In genomic region chr11:88582781-88583180, GRCm38 (mm10) we compare ENCODE assay signal across 8 mouse cellular contexts.
DNase-seq lines count a peak whose midpoint lies in the region; ATAC-seq and TF ChIP-seq lines count a peak whose summit lies in the region.

No protein-coding gene starts in this region.

- ATAC-seq in intestine, embryonic 14.5 days (replicated peaks; ENCODE audit: low FRiP score, low TSS enrichment, low read depth) = no peak
- ATAC-seq in neural tube, embryonic 14.5 days (ENCODE audit: low read depth) = peak; percentile 7; the same call in 1 of the 2 replicates

- 0 out of 2 replicates have a peak overlapping the region, but pooled peaks have one; percentile 24 for H3K4me2 ChIP-seq in intestine, embryonic 14.5 days (ENCODE audit: low read length)
- peak overlapping the region; percentile 1; the same call in 1 of the 2 replicates for H3K4me2 ChIP-seq in neural tube, embryonic 14.5 days (ENCODE audit: low read depth, low read length)

- intact Hi-C loops in left cerebral cortex, adult 2 months (cut with DNase I) = no loop called here
- intact Hi-C loops in left cerebral cortex, postnatal 36 days (cut with DNase I) = no loop called here
- intact Hi-C loops in left cerebral cortex, postnatal 10 days (cut with DNase I) = loop anchor here (5.0 kb wide), 1 partner anchor 135 kb away; the partner anchor contains the start of gene Msi2

- no peak overlapping the region for H3K4me3 ChIP-seq in left cerebral cortex, adult 2 months
- H3K4me3 ChIP-seq in embryonic fibroblast, embryonic 13.5 days (ENCODE audit: insufficient read depth, low read length) = no peak overlapping the region
- no peak overlapping the region for H3K4me3 ChIP-seq in intestine, embryonic 14.5 days (ENCODE audit: low read depth, low read length)
- no peak overlapping the region for H3K4me3 ChIP-seq in neural tube, embryonic 14.5 days (ENCODE audit: low read depth, low read length)

- WGBS in intestine, embryonic 14.5 days = 14% methylated on average over 7 of the region's 7 CpGs
- 4% methylated on average over 7 of the region's 7 CpGs for WGBS in neural tube, embryonic 14.5 days

- H3K9me3 ChIP-seq in intestine, embryonic 14.5 days (ENCODE audit: control insufficient read depth, low read length) = no peaks in the 10 kb centered on the region
- H3K9me3 ChIP-seq in neural tube, embryonic 14.5 days (ENCODE audit: control insufficient read depth, low read length) = no peaks in the 10 kb centered on the region

- peak overlapping the region; percentile 76 for H3K27ac ChIP-seq in left cerebral cortex, adult 2 months
- peak overlapping the region; percentile 60 for H3K27ac ChIP-seq in embryonic fibroblast, embryonic 13.5 days (ENCODE audit: insufficient read depth, low read length)
- peak overlapping the region; percentile 74 for H3K27ac ChIP-seq in intestine, embryonic 14.5 days (ENCODE audit: low read depth)
- H3K27ac ChIP-seq in neural tube, embryonic 14.5 days (ENCODE audit: low read depth, low read length) = peak overlapping the region; percentile 78

- no peaks in the 10 kb centered on the region for H3K36me3 ChIP-seq in intestine, embryonic 14.5 days (ENCODE audit: control insufficient read depth, insufficient read depth, low read length)
- H3K36me3 ChIP-seq in neural tube, embryonic 14.5 days (ENCODE audit: control insufficient read depth, insufficient read depth, low read length) = no peaks in the 10 kb centered on the region

- DNase-seq in left cerebral cortex, adult 2 months (ENCODE audit: extremely low spot score in 1 of 2, low spot score in 2 of 2) = no peak
- DNase-seq in left cerebral cortex, postnatal 36 days (ENCODE audit: low spot score in 2 of 2) = no peak
- DNase-seq in intestine, embryonic 14.5 days (ENCODE audit: low spot score) = no peak
- DNase-seq in right cerebral cortex, postnatal 36 days (ENCODE audit: low spot score in 2 of 2) = no peak
- DNase-seq in left cerebral cortex, postnatal 10 days (ENCODE audit: extremely low spot score in 1 of 2, low spot score in 2 of 2) = no peak
- no peak for DNase-seq in cerebellum, adult 9-11 months

- no peak for TF ChIP-seq CTCF in left cerebral cortex, adult 2 months (IDR thresholded peaks at IDR 0.05)
- no peak for TF ChIP-seq CTCF in embryonic fibroblast, embryonic 13.5 days (IDR thresholded peaks at IDR 0.05; ENCODE audit: borderline replicate concordance, insufficient read depth, low read length)

- no peak overlapping the region for H3K9ac ChIP-seq in intestine, embryonic 14.5 days (ENCODE audit: low read length)
- H3K9ac ChIP-seq in neural tube, embryonic 14.5 days (replicated peaks; ENCODE audit: low read depth, low read length) = no peak overlapping the region; the same call in 1 of the 2 replicates

- no peaks in the 10 kb centered on the region for H3K27me3 ChIP-seq in intestine, embryonic 14.5 days (replicated peaks; ENCODE audit: control insufficient read depth, insufficient read depth, low read length)
- H3K27me3 ChIP-seq in neural tube, embryonic 14.5 days (ENCODE audit: control insufficient read depth, insufficient read depth, low read length) = no peaks in the 10 kb centered on the region

- H3K4me1 ChIP-seq in embryonic fibroblast, embryonic 13.5 days (ENCODE audit: control insufficient read depth, insufficient read depth, low read length) = peaks cover 15% of the 10 kb centered on the region
- H3K4me1 ChIP-seq in intestine, embryonic 14.5 days (replicated peaks; ENCODE audit: control insufficient read depth, insufficient read depth, low read length) = peaks cover 59% of the 10 kb centered on the region
- peaks cover 63% of the 10 kb centered on the region for H3K4me1 ChIP-seq in neural tube, embryonic 14.5 days (ENCODE audit: control insufficient read depth, insufficient read depth, low read length)

- TF ChIP-seq POLR2A in embryonic fibroblast, embryonic 13.5 days (IDR thresholded peaks at IDR 0.05; ENCODE audit: low read depth, low read length) = no peak
